Mouse (Mus musculus) kidney, adult 2 months (tissue): ENCODE results near the gene Bcr. TPM values are rescaled to one million over a fixed set of nuclear protein-coding genes. Genes with fewer than 3 reads are reported as not detected.

Source experiments
- DNase-seq: peaks from one replicate; pipeline ENCODE4 v3.0.0; 2021
- H3K27ac ChIP-seq: fragments of 200-500 bp; 2 replicates; pipeline ENCODE4 v1.5.1; 2012; ENCODE audit warnings: low read depth, low read length, control low read depth, inconsistent platforms; ENCODE audit not compliant: insufficient read depth
- H3K27me3 ChIP-seq: fragments of 200-500 bp; replicated peaks from 2 replicates; pipeline ENCODE4 v1.6.1; 2012; ENCODE audit warnings: mild to moderate bottlenecking, moderate library complexity, low read length, inconsistent platforms; ENCODE audit not compliant: control insufficient read depth, insufficient read depth
- H3K36me3 ChIP-seq: fragments of 200-500 bp; 2 replicates; pipeline ENCODE4 v1.6.1; 2012; ENCODE audit warnings: mild to moderate bottlenecking, moderate library complexity, low read length, inconsistent platforms; ENCODE audit not compliant: control insufficient read depth, insufficient read depth
- H3K4me1 ChIP-seq: fragments of 200-500 bp; 2 replicates; pipeline ENCODE4 v1.6.1; 2011; ENCODE audit warnings: low read length; ENCODE audit not compliant: control insufficient read depth, insufficient read depth
- H3K4me3 ChIP-seq: fragments of 200-500 bp; 2 replicates; pipeline ENCODE4 v1.5.1; 2011; ENCODE audit warnings: mild to moderate bottlenecking, low read depth, low read length, control low read depth; ENCODE audit not compliant: insufficient read depth
- CTCF ChIP-seq: fragments of 200-500 bp; conservative IDR thresholded peaks from 2 replicates; pipeline ENCODE4 v1.5.1; 2011; ENCODE audit warnings: low read depth, mild to moderate bottlenecking, control low read depth, low read length, moderate library complexity, mixed read lengths; ENCODE audit not compliant: insufficient read depth, insufficient read length
- POLR2A ChIP-seq: fragments of 200-500 bp; IDR thresholded peaks from one replicate; pipeline ENCODE4 v1.6.1; 2011; ENCODE audit warnings: low read depth, low read length, control low read depth
- WGBS: fragments of 180-500 bp; shearing (Covaris S2); methylation state at CpG from one replicate; pipeline ENCODE4 v1.1.7; 2018; 5-methylcytosine and 5-hydroxymethylcytosine counted together
- polyA plus RNA-seq: library from polyadenylated mRNA; depleted of rRNA; stranded (reverse); fragments of >200 nt; gene quantifications from 2 replicates; pipeline ENCODE4 v1.2.3, GENCODE M21; 2012

Gene Bcr
- polyA plus RNA-seq, 1 experiment, result 28.7 TPM

GRCm38 (mm10) chr10:75197817-75198216 lies 137.4 kb downstream of the Bcr start:
- Histone ChIP-seq H3K4me1 (no peaks in the 10 kb centered on the region), H3K27ac (no peak overlapping the region), H3K27me3 (no peaks in the 10 kb centered on the region), H3K4me3 (no peak overlapping the region), H3K36me3 (no peaks in the 10 kb centered on the region)
- TF ChIP-seq POLR2A, result no peak
- no peak for DNase-seq
- WGBS, result 93% methylated on average over 1 of the region's 1 CpGs

- TF ChIP-seq CTCF (no peak), POLR2A (no peak)
- WGBS, result 76% methylated on average over 1 of the region's 1 CpGs
- Histone ChIP-seq H3K36me3 (no peaks in the 10 kb centered on the region), H3K27me3 (no peaks in the 10 kb centered on the region), H3K4me1 (no peaks in the 10 kb centered on the region), H3K4me3 (no peak overlapping the region), H3K27ac (no peak overlapping the region)
- no peak for DNase-seq
These were observed 140.3 kb downstream of the Bcr start for GRCm38 (mm10) chr10:75200733-75201132.

- Histone ChIP-seq H3K36me3 (no peaks in the 10 kb centered on the region), H3K27me3 (no peaks in the 10 kb centered on the region), H3K4me3 (no peak overlapping the region), H3K4me1 (no peaks in the 10 kb centered on the region), H3K27ac (no peak overlapping the region)
- 45% methylated on average over 4 of the region's 4 CpGs for WGBS
- TF ChIP-seq CTCF, result no peak
- TF ChIP-seq POLR2A, result no peak
- DNase-seq, result no peak
These were observed 145.8 kb downstream of the Bcr start for GRCm38 (mm10) chr10:75206192-75206591.

GRCm38 (mm10) chr10:75210841-75211240 lies 150.4 kb downstream of the Bcr start:
- TF ChIP-seq POLR2A (no peak), CTCF (no peak)
- H3K4me3 ChIP-seq, result no peak overlapping the region
- H3K4me1 ChIP-seq, result peaks cover 3% of the 10 kb centered on the region; the same call in 1 of the 2 replicates
- WGBS, result 90% methylated on average over 3 of the region's 3 CpGs
- H3K27me3 ChIP-seq, result no peaks in the 10 kb centered on the region
- H3K36me3 ChIP-seq, result no peaks in the 10 kb centered on the region
- DNase-seq, result no peak
- H3K27ac ChIP-seq, result no peak overlapping the region

- under 1% methylated on average over 76 of the region's 80 CpGs for WGBS
- peak within 1 kb of the TSS; percentile 85 for H3K27ac ChIP-seq
- no peaks in the 10 kb centered on the region for H3K27me3 ChIP-seq
- peaks cover 3% of the 10 kb centered on the region; the same call in 1 of the 2 replicates for H3K4me1 ChIP-seq
- no peaks in the 10 kb centered on the region for H3K36me3 ChIP-seq
- H3K4me3 ChIP-seq, result peak within 1 kb of the TSS; percentile 87
- peak; percentile 97 for DNase-seq
- TF ChIP-seq POLR2A (peak; percentile 43), CTCF (no peak)
These were observed 151.6 kb downstream of the Bcr start, which contains the start of gene Specc1l for GRCm38 (mm10) chr10:75211807-75212645. Gene Specc1l (plus strand): TSS chr10:75212073.

- peak; percentile 45 for DNase-seq
- Histone ChIP-seq H3K36me3 (no peaks in the 10 kb centered on the region), H3K27me3 (no peaks in the 10 kb centered on the region), H3K4me3 (no peak overlapping the region), H3K27ac (no peak overlapping the region), H3K4me1 (peaks cover 3% of the 10 kb centered on the region; the same call in 1 of the 2 replicates)
- 29% methylated on average over 7 of the region's 7 CpGs for WGBS
- TF ChIP-seq CTCF (no peak), POLR2A (no peak)
These were observed 152.6 kb downstream of the Bcr start for GRCm38 (mm10) chr10:75212981-75213380.

GRCm38 (mm10) chr10:75220722-75221121 lies 160.3 kb downstream of the Bcr start:
- Histone ChIP-seq H3K27me3 (no peaks in the 10 kb centered on the region), H3K36me3 (no peaks in the 10 kb centered on the region), H3K4me1 (peaks cover 6% of the 10 kb centered on the region; the same call in 1 of the 2 replicates), H3K27ac (no peak overlapping the region), H3K4me3 (no peak overlapping the region)
- TF ChIP-seq POLR2A (no peak), CTCF (no peak)
- no peak for DNase-seq
- 78% methylated on average over 3 of the region's 3 CpGs for WGBS
